Mouse (Mus musculus): ENCODE results near the gene Rilpl1. TPM values are rescaled to one million over a fixed set of nuclear protein-coding genes. Genes with fewer than 3 reads are reported as not detected.

Rilpl1 gene
- 27.7 and 28.2 TPM in 2 replicates for polyA plus RNA-seq (2015; fragmentation: Nextera tagmentation; extraction: Ambion mirVana)

GRCm38 (mm10) chr5:124530655-124531582 lies at the start of gene Rilpl1:
Rilpl1 (minus strand) TSS chr5:124531391.
- Histone ChIP-seq H3K4me2 (ENCODE audit: low read depth, low read length) (peak within 1 kb of the TSS; percentile 92), H3K27ac (ENCODE audit: low read length) (peak within 1 kb of the TSS; percentile 92), H3K27me3 (ENCODE audit: control insufficient read depth, insufficient read depth, low read length) (no peaks in the 10 kb centered on the region), H3K9ac (ENCODE audit: low read length) (peak within 1 kb of the TSS; percentile 92), H3K4me3 (ENCODE audit: low read length) (peak within 1 kb of the TSS; percentile 86), H3K36me3 (ENCODE audit: control insufficient read depth, insufficient read depth) (no peaks in the 10 kb centered on the region), H3K4me1 (ENCODE audit: control insufficient read depth, insufficient read depth, low read length) (peaks cover 33% of the 10 kb centered on the region), H3K9me3 (replicated peaks; ENCODE audit: control insufficient read depth, low read length) (no peaks in the 10 kb centered on the region)
- under 1% methylated on average over 84 of the region's 96 CpGs for WGBS
- ATAC-seq (replicated peaks; ENCODE audit: extremely low read depth, insufficient read depth, low FRiP score), result peak; percentile 88

- Histone ChIP-seq H3K4me2 (ENCODE audit: low read depth, low read length) (peak within 1 kb of the TSS; percentile 91), H3K4me1 (ENCODE audit: control insufficient read depth, insufficient read depth, low read length) (peaks cover 17% of the 10 kb centered on the region), H3K36me3 (ENCODE audit: control insufficient read depth, insufficient read depth) (peaks cover 25% of the 10 kb centered on the region), H3K4me3 (ENCODE audit: low read length) (peak within 1 kb of the TSS; percentile 78), H3K9me3 (replicated peaks; ENCODE audit: control insufficient read depth, low read length) (no peaks in the 10 kb centered on the region), H3K27me3 (ENCODE audit: control insufficient read depth, insufficient read depth, low read length) (no peaks in the 10 kb centered on the region), H3K27ac (ENCODE audit: low read length) (peak within 1 kb of the TSS; percentile 62), H3K9ac (ENCODE audit: low read length) (peak within 1 kb of the TSS; percentile 77)
- WGBS, result under 1% methylated on average over 51 of the region's 51 CpGs
- ATAC-seq (replicated peaks; ENCODE audit: extremely low read depth, insufficient read depth, low FRiP score), result peak; percentile 91
These were observed 47.6 kb upstream of the Rilpl1 start, which contains the start of the genes Eif2b1 and Gtf2h3 for GRCm38 (mm10) chr5:124578633-124579317. Eif2b1 (minus strand) TSS chr5:124579131. Gtf2h3 (plus strand) TSS chr5:124579140.

GRCm38 (mm10) chr5:124575467-124575866 lies 44.3 kb upstream of the Rilpl1 start:
- H3K4me1 ChIP-seq (ENCODE audit: control insufficient read depth, insufficient read depth, low read length), result peaks cover 16% of the 10 kb centered on the region
- no peak overlapping the region for H3K4me2 ChIP-seq (ENCODE audit: low read depth, low read length)
- no peaks in the 10 kb centered on the region for H3K9me3 ChIP-seq (replicated peaks; ENCODE audit: control insufficient read depth, low read length)
- H3K9ac ChIP-seq (ENCODE audit: low read length), result no peak overlapping the region
- H3K4me3 ChIP-seq (ENCODE audit: low read length), result no peak overlapping the region
- peaks cover 50% of the 10 kb centered on the region for H3K36me3 ChIP-seq (ENCODE audit: control insufficient read depth, insufficient read depth)
- WGBS, result 90% methylated on average over 7 of the region's 7 CpGs
- H3K27me3 ChIP-seq (ENCODE audit: control insufficient read depth, insufficient read depth, low read length), result no peaks in the 10 kb centered on the region
- no peak overlapping the region for H3K27ac ChIP-seq (ENCODE audit: low read length)
- ATAC-seq (replicated peaks; ENCODE audit: extremely low read depth, insufficient read depth, low FRiP score), result no peak

GRCm38 (mm10) chr5:124571068-124571467 lies 39.9 kb upstream of the Rilpl1 start:
- H3K4me1 ChIP-seq (ENCODE audit: control insufficient read depth, insufficient read depth, low read length), result no peaks in the 10 kb centered on the region
- H3K9ac ChIP-seq (ENCODE audit: low read length), result no peak overlapping the region
- no peak overlapping the region for H3K4me2 ChIP-seq (ENCODE audit: low read depth, low read length)
- no peak for ATAC-seq (replicated peaks; ENCODE audit: extremely low read depth, insufficient read depth, low FRiP score)
- H3K9me3 ChIP-seq (replicated peaks; ENCODE audit: control insufficient read depth, low read length), result no peaks in the 10 kb centered on the region
- H3K4me3 ChIP-seq (ENCODE audit: low read length), result no peak overlapping the region
- peaks cover 72% of the 10 kb centered on the region for H3K36me3 ChIP-seq (ENCODE audit: control insufficient read depth, insufficient read depth)
- no peaks in the 10 kb centered on the region for H3K27me3 ChIP-seq (ENCODE audit: control insufficient read depth, insufficient read depth, low read length)
- 82% methylated on average over 12 of the region's 12 CpGs for WGBS
- no peak overlapping the region for H3K27ac ChIP-seq (ENCODE audit: low read length)

- Histone ChIP-seq H3K27ac (ENCODE audit: low read length) (no peak overlapping the region), H3K4me3 (ENCODE audit: low read length) (no peak overlapping the region), H3K27me3 (ENCODE audit: control insufficient read depth, insufficient read depth, low read length) (no peaks in the 10 kb centered on the region), H3K4me1 (ENCODE audit: control insufficient read depth, insufficient read depth, low read length) (peaks cover 12% of the 10 kb centered on the region; the same call in 1 of the 2 replicates), H3K9me3 (replicated peaks; ENCODE audit: control insufficient read depth, low read length) (no peaks in the 10 kb centered on the region), H3K4me2 (ENCODE audit: low read depth, low read length) (no peak overlapping the region), H3K36me3 (ENCODE audit: control insufficient read depth, insufficient read depth) (peaks cover 30% of the 10 kb centered on the region), H3K9ac (ENCODE audit: low read length) (no peak overlapping the region)
- no peak for ATAC-seq (replicated peaks; ENCODE audit: extremely low read depth, insufficient read depth, low FRiP score)
- 67% methylated on average over 1 of the region's 1 CpGs for WGBS
These were observed 24.0 kb upstream of the Rilpl1 start for GRCm38 (mm10) chr5:124555145-124555544.

GRCm38 (mm10) chr5:124553607-124554006 lies 22.4 kb upstream of the Rilpl1 start:
- H3K9ac ChIP-seq (ENCODE audit: low read length), result no peak overlapping the region
- ATAC-seq (replicated peaks; ENCODE audit: extremely low read depth, insufficient read depth, low FRiP score), result no peak
- 76% methylated on average over 6 of the region's 6 CpGs for WGBS
- H3K36me3 ChIP-seq (ENCODE audit: control insufficient read depth, insufficient read depth), result peaks cover 23% of the 10 kb centered on the region
- H3K9me3 ChIP-seq (replicated peaks; ENCODE audit: control insufficient read depth, low read length), result no peaks in the 10 kb centered on the region
- H3K4me2 ChIP-seq (ENCODE audit: low read depth, low read length), result peak overlapping the region; percentile 68
- H3K27ac ChIP-seq (ENCODE audit: low read length), result no peak overlapping the region
- no peak overlapping the region; the same call in 1 of the 2 replicates for H3K4me3 ChIP-seq (ENCODE audit: low read length)
- no peaks in the 10 kb centered on the region for H3K27me3 ChIP-seq (ENCODE audit: control insufficient read depth, insufficient read depth, low read length)
- peaks cover 12% of the 10 kb centered on the region; the same call in 1 of the 2 replicates for H3K4me1 ChIP-seq (ENCODE audit: control insufficient read depth, insufficient read depth, low read length)

- under 1% methylated on average over 66 of the region's 66 CpGs for WGBS
- peaks cover 12% of the 10 kb centered on the region; the same call in 1 of the 2 replicates for H3K4me1 ChIP-seq (ENCODE audit: control insufficient read depth, insufficient read depth, low read length)
- no peaks in the 10 kb centered on the region for H3K27me3 ChIP-seq (ENCODE audit: control insufficient read depth, insufficient read depth, low read length)
- H3K4me3 ChIP-seq (ENCODE audit: low read length), result peak within 1 kb of the TSS; percentile 81
- peak; percentile 86 for ATAC-seq (replicated peaks; ENCODE audit: extremely low read depth, insufficient read depth, low FRiP score)
- H3K9me3 ChIP-seq (replicated peaks; ENCODE audit: control insufficient read depth, low read length), result no peaks in the 10 kb centered on the region
- peaks cover 24% of the 10 kb centered on the region for H3K36me3 ChIP-seq (ENCODE audit: control insufficient read depth, insufficient read depth)
- peak within 1 kb of the TSS; percentile 79 for H3K9ac ChIP-seq (ENCODE audit: low read length)
- peak within 1 kb of the TSS; percentile 68 for H3K4me2 ChIP-seq (ENCODE audit: low read depth, low read length)
- H3K27ac ChIP-seq (ENCODE audit: low read length), result peak within 1 kb of the TSS; percentile 74
These were observed 21.5 kb upstream of the Rilpl1 start, which contains the start of gene Ddx55 for GRCm38 (mm10) chr5:124552558-124553307. Ddx55 (plus strand) TSS chr5:124552864.

GRCm38 (mm10) chr5:124552094-124552472 lies 20.9 kb upstream of the Rilpl1 start:
- H3K27me3 ChIP-seq (ENCODE audit: control insufficient read depth, insufficient read depth, low read length), result no peaks in the 10 kb centered on the region
- 9% methylated on average over 9 of the region's 9 CpGs for WGBS
- H3K4me2 ChIP-seq (ENCODE audit: low read depth, low read length), result peak overlapping the region; percentile 68
- H3K4me3 ChIP-seq (ENCODE audit: low read length), result peak overlapping the region; percentile 81
- H3K27ac ChIP-seq (ENCODE audit: low read length), result peak overlapping the region; percentile 74
- no peaks in the 10 kb centered on the region for H3K9me3 ChIP-seq (replicated peaks; ENCODE audit: control insufficient read depth, low read length)
- H3K4me1 ChIP-seq (ENCODE audit: control insufficient read depth, insufficient read depth, low read length), result peaks cover 12% of the 10 kb centered on the region; the same call in 1 of the 2 replicates
- ATAC-seq (replicated peaks; ENCODE audit: extremely low read depth, insufficient read depth, low FRiP score), result no peak
- H3K9ac ChIP-seq (ENCODE audit: low read length), result peak overlapping the region; percentile 79
- peaks cover 29% of the 10 kb centered on the region for H3K36me3 ChIP-seq (ENCODE audit: control insufficient read depth, insufficient read depth)
